Mouse (Mus musculus): ENCODE measurements around the gene Ctsk.
"Not testable (repeated sequence)": the region's sequence is repeated elsewhere in the genome, so short reads cannot be mapped to it uniquely, and the experiment has no call there.

- TF ChIP-seq GATA1, TAL1 (IDR thresholded peaks at IDR 0.05; ENCODE audit: low read length): not testable (repeated sequence)
Measured at GRCm38 (mm10) chr3:95541186-95541585, 42.1 kb downstream of the Ctsk start.
